Mouse (Mus musculus) kidney, adult 8-10 months (tissue): Measurements from ENCODE around the gene Fez2.

Source experiments
- DNase-seq, 2 experiments: peaks; one replicate each; pipeline ENCODE4 v3.0.0; 2022

Fez2 gene

GRCm38 (mm10) chr17:78417381-78418281, at the start of gene Fez2:
TSS of gene Fez2 (minus strand) at chr17:78418152.
- DNase-seq = peak; percentile 90 to 97

GRCm38 (mm10) chr17:78465500-78465899, 47.5 kb upstream of the Fez2 start:
- DNase-seq = no peak

GRCm38 (mm10) chr17:78465071-78465470, 47.1 kb upstream of the Fez2 start:
- no peak for DNase-seq

- no peak for DNase-seq
Measured at GRCm38 (mm10) chr17:78460140-78460539, 42.2 kb upstream of the Fez2 start.

GRCm38 (mm10) chr17:78455556-78455955, 37.6 kb upstream of the Fez2 start:
- no peak for DNase-seq

- peak; percentile 64 to 87 for DNase-seq
Measured at GRCm38 (mm10) chr17:78455114-78455513, 37.2 kb upstream of the Fez2 start.

- no peak for DNase-seq
Measured at GRCm38 (mm10) chr17:78454189-78454977, 36.4 kb upstream of the Fez2 start.

GRCm38 (mm10) chr17:78453529-78453928, 35.6 kb upstream of the Fez2 start:
- DNase-seq = no peak

GRCm38 (mm10) chr17:78451886-78452285, 33.9 kb upstream of the Fez2 start:
- DNase-seq = no peak

GRCm38 (mm10) chr17:78451332-78451793, 33.4 kb upstream of the Fez2 start:
- DNase-seq = peak; percentile 25 to 36

GRCm38 (mm10) chr17:78449635-78450197, 31.8 kb upstream of the Fez2 start:
- no peak for DNase-seq

- DNase-seq = peak in 1 of 2 experiments; percentile 26
Measured at GRCm38 (mm10) chr17:78444826-78445225, 26.9 kb upstream of the Fez2 start.

- no peak for DNase-seq
Measured at GRCm38 (mm10) chr17:78440771-78441170, 22.8 kb upstream of the Fez2 start.

GRCm38 (mm10) chr17:78437161-78437560, 19.2 kb upstream of the Fez2 start:
- no peak for DNase-seq

- no peak for DNase-seq
Measured at GRCm38 (mm10) chr17:78435661-78436060, 17.7 kb upstream of the Fez2 start.

GRCm38 (mm10) chr17:78434746-78435145, 16.8 kb upstream of the Fez2 start:
- peak; percentile 34 to 65 for DNase-seq

- no peak for DNase-seq
Measured at GRCm38 (mm10) chr17:78430374-78430773, 12.4 kb upstream of the Fez2 start.

- DNase-seq = no peak
Measured at GRCm38 (mm10) chr17:78429051-78429450, 11.1 kb upstream of the Fez2 start.

- DNase-seq = no peak
Measured at GRCm38 (mm10) chr17:78425026-78425425, 7.1 kb upstream of the Fez2 start.

GRCm38 (mm10) chr17:78419216-78419615, 1.3 kb upstream of the Fez2 start:
- no peak for DNase-seq

- no peak for DNase-seq
Measured at GRCm38 (mm10) chr17:78415255-78415654, 2.7 kb downstream of the Fez2 start.

- no peak for DNase-seq
Measured at GRCm38 (mm10) chr17:78409900-78410299, 8.1 kb downstream of the Fez2 start.

- DNase-seq = no peak
Measured at GRCm38 (mm10) chr17:78408386-78408785, 9.6 kb downstream of the Fez2 start.
